Mouse (Mus musculus) embryonic fibroblast, embryonic 13.5 days (primary cell): ENCODE results near the gene Arf4. TPM values are rescaled to one million over a fixed set of nuclear protein-coding genes. Genes with fewer than 3 reads are reported as not detected.
"Not testable (repeated sequence)": the region's sequence is repeated elsewhere in the genome, so short reads cannot be mapped to it uniquely, and the experiment has no call there.

Source experiments
- H3K27ac ChIP-seq: 2 replicates; pipeline ENCODE4 v1.5.1; 2012; ENCODE audit warnings: low read length, control low read depth, inconsistent platforms; ENCODE audit not compliant: insufficient read depth
- H3K4me1 ChIP-seq: 2 replicates; pipeline ENCODE4 v1.6.1; 2011; ENCODE audit warnings: low read length; ENCODE audit not compliant: control insufficient read depth, insufficient read depth
- H3K4me3 ChIP-seq: 2 replicates; pipeline ENCODE4 v1.5.1; 2011; ENCODE audit warnings: mild to moderate bottlenecking, control low read depth, low read length; ENCODE audit not compliant: insufficient read depth
- CTCF ChIP-seq: IDR thresholded peaks from 2 replicates; pipeline ENCODE4 v1.5.1; 2011; ENCODE audit warnings: mild to moderate bottlenecking, control low read depth, low read length, moderate library complexity, borderline replicate concordance; ENCODE audit not compliant: insufficient read depth
- POLR2A ChIP-seq: IDR thresholded peaks from 2 replicates; pipeline ENCODE4 v1.6.1; 2011; ENCODE audit warnings: low read depth, mild to moderate bottlenecking, control low read depth, low read length, moderate library complexity
- polyA plus RNA-seq: library from polyadenylated mRNA; stranded (reverse); fragments of >200 nt; gene quantifications from 2 replicates; pipeline ENCODE4 v1.2.4, GENCODE M21; 2011; ENCODE audit warnings: low read depth; ENCODE audit not compliant: missing spikeins, insufficient read length

Arf4 gene
- polyA plus RNA-seq, 1 experiment: 569 TPM

DNA sequence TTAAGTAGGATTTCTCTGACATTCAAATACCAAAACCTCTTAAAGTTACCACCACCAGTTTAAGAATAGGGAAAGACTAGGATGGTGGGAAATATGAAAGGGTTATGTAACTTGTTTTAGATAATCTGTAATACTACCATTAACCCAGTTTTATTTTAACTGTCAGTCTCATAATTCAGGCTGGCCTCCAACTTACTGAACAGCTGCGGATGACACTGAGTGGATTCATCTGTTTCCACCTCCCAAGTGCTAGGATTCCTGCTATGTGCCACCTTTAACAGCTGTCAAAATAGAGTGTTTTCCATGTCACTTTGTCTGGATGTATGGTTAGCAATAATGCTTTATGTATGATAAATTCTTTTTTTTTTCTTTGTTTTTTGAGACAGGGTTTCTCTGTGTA, 22.4 kb downstream of the Arf4 start:
- TF ChIP-seq POLR2A (no peak), CTCF (no peak)
- Histone ChIP-seq H3K4me1 (no peaks in the 10 kb centered on the region), H3K27ac (no peak overlapping the region), H3K4me3 (no peak overlapping the region)

DNA sequence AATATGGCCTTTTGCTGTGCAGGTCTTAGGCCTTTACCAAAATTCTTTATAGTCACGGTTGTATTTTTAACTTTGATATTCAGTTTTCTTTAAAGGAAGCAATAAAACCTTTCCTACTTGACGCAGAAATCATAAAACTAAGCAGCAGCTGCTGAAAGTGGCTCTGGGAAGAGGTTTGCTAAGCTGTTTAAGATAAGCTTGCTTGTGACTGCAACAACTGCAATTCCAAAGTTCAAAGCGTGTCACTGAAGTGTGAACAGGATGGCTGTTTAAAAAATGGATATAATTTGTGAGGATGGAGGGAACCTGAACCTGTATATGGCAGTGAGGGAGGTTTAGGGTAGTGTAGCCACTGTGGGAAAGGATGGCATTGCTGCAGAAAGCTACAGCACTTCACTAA, 24.1 kb downstream of the Arf4 start:
- Histone ChIP-seq H3K4me3 (no peak overlapping the region), H3K4me1 (no peaks in the 10 kb centered on the region; the same call in 1 of the 2 replicates), H3K27ac (no peak overlapping the region)
- TF ChIP-seq CTCF (no peak), POLR2A (no peak)

DNA sequence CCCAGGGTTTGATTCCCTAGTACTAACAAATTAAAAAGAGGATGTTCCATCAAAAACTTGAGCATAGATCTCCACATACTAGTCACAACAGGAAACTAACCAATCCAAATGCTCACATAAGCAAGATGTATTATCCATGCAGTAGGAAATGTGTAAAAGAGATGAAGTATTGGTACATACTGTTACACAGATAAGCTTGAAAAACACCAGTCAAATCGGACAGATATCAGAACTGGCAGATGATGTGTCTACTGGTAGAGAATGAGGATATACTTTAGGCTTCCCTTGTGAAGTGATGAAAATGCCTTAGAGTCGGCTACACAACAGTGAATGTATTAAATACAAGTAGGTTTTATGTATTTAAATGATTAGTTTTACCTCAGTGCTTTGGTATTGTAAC, 24.6 kb downstream of the Arf4 start:
- Histone ChIP-seq H3K4me1 (no peaks in the 10 kb centered on the region; the same call in 1 of the 2 replicates), H3K27ac (no peak overlapping the region)
- TF ChIP-seq POLR2A (no peak), CTCF (no peak)

DNA sequence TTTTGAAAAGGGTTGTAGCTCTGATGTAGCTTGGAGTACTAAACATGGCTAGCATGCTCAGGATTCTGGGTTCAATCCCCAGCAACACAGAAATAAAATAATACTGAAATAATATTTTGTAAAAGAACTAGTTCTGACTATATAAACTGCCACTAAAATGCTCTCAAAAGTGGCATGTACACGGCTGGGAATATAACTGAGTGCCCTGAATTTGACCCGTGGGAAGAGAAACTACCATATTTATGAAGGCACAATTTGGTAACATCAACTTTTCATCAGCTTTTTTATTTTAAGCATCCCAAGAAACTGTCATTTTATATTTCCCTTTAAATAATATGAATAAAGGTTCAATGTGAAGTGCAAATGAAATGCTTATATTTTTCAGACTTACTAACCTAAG, 26.0 kb downstream of the Arf4 start:
- Histone ChIP-seq H3K4me1 (no peaks in the 10 kb centered on the region; the same call in 1 of the 2 replicates), H3K4me3 (no peak overlapping the region), H3K27ac (no peak overlapping the region)
- no peak for TF ChIP-seq POLR2A
- no peak for TF ChIP-seq CTCF

More for the DNA sequence above, 24.6 kb downstream of the Arf4 start:
- no peak overlapping the region for H3K4me3 ChIP-seq

DNA sequence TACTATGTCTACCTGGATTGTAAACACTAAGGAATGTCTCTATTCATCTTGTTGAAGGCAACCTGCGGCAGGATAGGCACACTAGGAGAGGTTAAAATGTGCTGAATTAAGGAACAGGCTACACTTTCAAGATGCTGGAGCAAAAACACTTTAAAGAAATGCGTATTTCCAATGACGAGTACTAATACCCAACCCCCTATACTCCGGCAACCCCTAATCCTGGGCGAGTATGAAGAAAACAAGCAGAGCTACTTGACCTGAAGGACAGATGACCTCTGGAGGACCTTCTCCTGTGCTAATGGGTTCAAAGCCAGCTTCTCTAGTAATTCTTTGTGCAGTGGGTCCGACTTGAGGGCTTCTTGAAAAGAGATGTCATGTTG, 30.1 kb downstream of the Arf4 start:
- no peak for TF ChIP-seq POLR2A
- TF ChIP-seq CTCF: no peak
- H3K4me1 ChIP-seq: no peaks in the 10 kb centered on the region; the same call in 1 of the 2 replicates
- H3K4me3 ChIP-seq: peak overlapping the region; percentile 85
- H3K27ac ChIP-seq: 0 out of 2 replicates have a peak overlapping the region, but pooled peaks have one; percentile 2

DNA sequence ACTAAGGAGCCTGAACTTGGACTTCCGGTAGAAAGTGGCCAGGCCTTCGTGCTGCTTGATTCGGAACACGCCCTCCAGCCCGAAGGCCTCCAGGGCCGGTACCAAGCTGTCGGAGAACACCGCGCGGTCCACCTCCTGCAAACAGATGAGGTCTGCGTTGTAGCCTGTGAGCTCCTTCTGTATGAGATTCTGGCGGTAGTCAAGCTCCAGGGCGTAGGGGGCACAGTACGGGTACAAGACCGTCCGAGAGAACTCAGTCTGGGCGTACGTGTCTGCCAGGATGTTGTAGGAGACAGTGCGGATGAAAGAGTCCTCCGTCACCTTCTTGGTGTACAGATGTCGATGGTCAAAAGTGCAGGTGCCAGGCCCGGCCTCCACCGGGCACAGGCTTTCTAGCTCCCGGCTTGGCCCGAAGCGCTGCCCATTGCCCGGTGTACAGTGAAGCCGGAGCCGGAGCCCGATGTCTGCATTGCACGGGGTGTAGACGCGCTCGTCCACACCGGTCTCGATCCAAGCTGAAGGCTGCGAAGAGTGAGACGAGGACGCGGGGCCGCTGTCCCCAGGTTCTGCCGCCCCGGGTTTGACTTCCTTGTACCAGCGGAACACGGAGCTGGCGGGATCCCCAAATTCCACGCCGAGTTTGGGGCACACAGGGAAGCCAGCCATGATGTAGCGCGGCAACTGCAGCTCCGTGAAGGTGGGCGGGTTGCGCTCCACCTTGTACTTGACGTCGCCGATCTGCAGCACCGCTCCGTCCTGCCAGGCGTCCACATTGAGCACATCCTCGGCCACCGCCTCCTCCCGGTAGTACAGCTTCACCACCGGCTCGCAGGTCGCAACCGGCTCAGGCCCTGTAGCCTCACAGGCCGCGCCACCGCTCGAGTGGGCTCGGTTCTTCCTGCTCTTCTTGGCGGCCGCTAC, 30.8 kb downstream of the Arf4 start:
- TF ChIP-seq CTCF: no peak
- TF ChIP-seq POLR2A: peak; percentile 36; the same call in 1 of the 2 replicates
- Histone ChIP-seq H3K27ac (0 out of 2 replicates have a peak overlapping the region, but pooled peaks have one; percentile 4), H3K4me1 (no peaks in the 10 kb centered on the region; the same call in 1 of the 2 replicates), H3K4me3 (peak overlapping the region; percentile 85)

DNA sequence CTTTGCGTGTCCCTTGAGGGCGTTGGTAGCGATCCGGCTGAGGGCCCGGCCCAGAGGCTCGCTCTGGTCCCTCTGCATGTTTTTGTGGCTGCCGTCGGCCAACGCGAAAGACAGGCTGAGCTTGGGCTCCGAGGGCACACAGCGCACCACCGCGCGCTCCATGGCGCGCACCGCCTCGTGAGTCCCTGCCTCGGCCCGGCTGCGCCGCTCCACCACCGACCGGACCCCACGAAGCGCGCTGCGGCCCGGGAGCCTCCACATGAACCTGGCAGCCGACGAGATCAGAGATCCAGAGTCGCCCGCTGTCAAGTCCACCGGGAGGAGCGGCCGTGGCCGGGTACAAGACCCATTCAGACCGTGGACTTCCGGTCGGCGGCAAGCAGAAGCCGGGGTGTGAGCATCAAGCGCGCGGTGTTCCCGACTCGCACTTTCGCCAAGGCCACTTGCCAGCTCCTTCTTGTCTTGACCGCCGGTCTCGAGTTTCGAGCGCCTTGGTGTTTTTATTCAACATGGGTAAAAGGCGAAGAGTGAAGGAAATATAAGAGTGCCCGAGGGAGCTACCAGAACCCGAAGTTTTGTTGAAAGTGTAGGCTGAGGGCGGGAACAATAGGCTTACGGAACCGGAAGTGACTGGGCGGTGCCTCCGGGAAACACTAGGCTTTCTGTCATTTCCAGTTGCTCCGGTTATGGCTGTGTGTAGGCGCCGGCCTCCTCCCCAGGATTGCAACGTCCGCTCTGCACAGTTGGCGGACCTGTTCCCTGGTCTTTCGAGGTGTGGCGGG, 31.6 kb downstream of the Arf4 start, which contains the start of gene Pde12:
Gene Pde12, minus strand, starts transcription at position 592 of the 782 bp plus-strand sequence.
- Histone ChIP-seq H3K4me3 (peak within 1 kb of the TSS; percentile 85), H3K27ac (peak within 1 kb of the TSS; percentile 82), H3K4me1 (no peaks in the 10 kb centered on the region; the same call in 1 of the 2 replicates)
- TF ChIP-seq POLR2A (peak; percentile 86), CTCF (no peak)

DNA sequence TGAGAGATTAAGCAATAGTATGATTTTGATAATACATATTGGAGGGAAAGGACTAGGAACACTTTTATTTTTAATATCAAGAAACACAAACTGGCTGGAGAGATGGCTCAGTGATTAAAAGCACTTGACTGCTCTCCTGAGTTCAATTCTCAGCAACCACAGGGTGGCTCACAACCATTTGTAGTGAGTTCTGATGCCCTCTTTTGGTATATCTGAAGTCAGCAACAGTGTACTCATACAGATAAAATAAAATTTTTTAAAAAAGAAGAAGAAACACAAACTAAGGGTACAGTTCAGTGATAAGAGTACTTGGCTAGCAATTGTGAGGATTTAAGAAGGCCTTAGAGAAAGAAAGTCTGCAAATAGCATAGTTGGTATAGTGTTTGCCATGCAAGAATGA, 33.1 kb downstream of the Arf4 start:
- Histone ChIP-seq H3K4me3 (no peak overlapping the region), H3K27ac (no peak overlapping the region), H3K4me1 (no peaks in the 10 kb centered on the region; the same call in 1 of the 2 replicates)
- no peak for TF ChIP-seq CTCF
- TF ChIP-seq POLR2A: no peak

DNA sequence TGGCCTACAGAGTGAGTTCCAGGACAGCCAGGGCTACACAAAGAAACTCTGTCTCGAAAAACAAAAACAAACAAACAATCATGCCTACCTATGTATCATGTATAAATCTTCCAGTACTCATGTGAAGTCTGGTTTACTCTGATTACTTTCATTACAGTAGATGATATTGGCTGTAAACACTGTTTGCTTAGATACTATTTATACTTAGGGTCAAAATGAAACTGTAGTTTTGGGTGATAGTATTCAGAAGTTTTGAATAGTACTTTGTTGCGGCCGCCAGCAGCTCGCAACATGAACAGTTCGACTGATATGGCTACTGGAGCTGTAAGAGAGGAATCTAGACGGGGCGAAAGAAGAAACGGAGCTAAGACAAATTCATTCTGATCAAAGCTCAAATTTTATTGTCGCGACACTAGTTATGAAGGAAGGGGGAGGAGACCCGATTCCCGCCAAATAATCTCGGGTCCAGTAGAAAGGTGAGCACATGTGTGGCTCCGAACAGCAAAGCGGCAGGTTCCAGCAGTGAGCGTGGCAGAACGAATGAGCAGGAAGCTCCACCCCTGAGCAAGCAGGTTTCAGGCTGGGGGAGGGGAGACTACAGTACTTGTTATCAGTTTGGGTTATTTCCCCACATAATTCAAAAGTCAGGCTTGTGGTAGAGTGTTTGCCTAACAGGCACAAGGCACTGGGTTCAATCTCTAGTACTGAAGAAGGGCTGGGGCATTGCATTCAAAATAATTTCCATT, 34.2 kb downstream of the Arf4 start:
- not testable (repeated sequence) for H3K4me1 ChIP-seq, H3K27ac ChIP-seq, H3K4me3 ChIP-seq

DNA sequence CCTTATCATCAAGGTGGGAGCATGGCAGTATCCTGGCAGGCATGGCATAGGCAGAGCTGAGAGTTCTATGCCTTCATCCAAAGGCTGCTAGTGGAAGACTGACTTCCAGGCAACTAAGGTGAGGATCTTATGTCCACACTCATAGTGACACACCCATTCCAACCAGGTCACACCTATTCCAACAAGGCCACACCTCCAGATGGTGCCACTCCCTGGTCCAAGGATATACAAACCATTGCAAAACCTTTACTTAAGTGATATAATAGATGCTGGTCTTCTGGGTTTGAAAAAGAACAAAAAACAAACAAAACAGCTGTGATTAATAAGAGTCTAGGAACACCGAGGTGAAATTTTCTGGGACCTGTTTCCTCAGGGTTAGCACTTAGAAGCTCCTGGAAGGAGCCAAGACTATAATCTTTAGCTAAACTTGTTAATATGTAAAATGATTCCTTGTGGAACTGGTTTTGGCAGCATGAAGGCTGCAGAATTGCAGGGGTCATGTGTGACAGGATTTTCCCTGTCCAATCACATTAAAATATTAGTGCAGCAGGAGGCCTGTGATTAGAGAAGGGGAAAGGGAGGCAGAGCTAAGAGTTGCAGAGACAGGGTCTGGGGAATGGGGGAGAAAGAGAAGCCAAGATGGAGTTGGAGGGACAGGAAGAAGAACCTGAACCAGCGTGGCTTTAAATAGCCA, 36.7 kb downstream of the Arf4 start:
- H3K4me3 ChIP-seq, H3K4me1 ChIP-seq, H3K27ac ChIP-seq: not testable (repeated sequence)
